Mouse (Mus musculus): Measurements from ENCODE around the gene Gapdh. TPM values are rescaled to one million over a fixed set of nuclear protein-coding genes. Genes with fewer than 3 reads are reported as not detected.
A peak's percentile ranks its signal among the peaks of the same experiment; 100 is the strongest.

Gene Gapdh
- total RNA-seq (2022): 1,000 to 10,000 TPM; 2,500 to 2,996 (median 2,728) TPM

- no peak for DNase-seq (ENCODE audit: low spot score in 2 of 2)
These were observed at the start of gene Gapdh for GRCm38 (mm10) chr6:125166051-125166751. Gapdh (minus strand) TSS chr6:125166467.

GRCm38 (mm10) chr6:125215148-125215954, 49.1 kb upstream of the Gapdh start, which contains the start of gene Vamp1:
Vamp1 (plus strand) TSS chr6:125215551.
- DNase-seq (ENCODE audit: low spot score in 2 of 2): peak; percentile 96

GRCm38 (mm10) chr6:125213715-125214114, 47.4 kb upstream of the Gapdh start:
- DNase-seq (ENCODE audit: low spot score in 2 of 2): no peak

- DNase-seq (ENCODE audit: low spot score in 2 of 2): no peak
These were observed 46.9 kb upstream of the Gapdh start for GRCm38 (mm10) chr6:125213129-125213528.

- DNase-seq (ENCODE audit: low spot score in 2 of 2): no peak
These were observed 46.4 kb upstream of the Gapdh start for GRCm38 (mm10) chr6:125212621-125213020.

GRCm38 (mm10) chr6:125210436-125210835, 44.2 kb upstream of the Gapdh start:
- no peak for DNase-seq (ENCODE audit: low spot score in 2 of 2)

- no peak for DNase-seq (ENCODE audit: low spot score in 2 of 2)
These were observed 30.9 kb upstream of the Gapdh start for GRCm38 (mm10) chr6:125197166-125197565.

GRCm38 (mm10) chr6:125196301-125196700, 30.0 kb upstream of the Gapdh start:
- no peak for DNase-seq (ENCODE audit: low spot score in 2 of 2)

- no peak for DNase-seq (ENCODE audit: low spot score in 2 of 2)
These were observed 29.3 kb upstream of the Gapdh start for GRCm38 (mm10) chr6:125195541-125196075.

- DNase-seq (ENCODE audit: low spot score in 2 of 2): no peak
These were observed 27.1 kb upstream of the Gapdh start for GRCm38 (mm10) chr6:125193390-125193789.

- no peak for DNase-seq (ENCODE audit: low spot score in 2 of 2)
These were observed 26.6 kb upstream of the Gapdh start for GRCm38 (mm10) chr6:125192841-125193240.

GRCm38 (mm10) chr6:125192016-125192714, 25.9 kb upstream of the Gapdh start:
- DNase-seq (ENCODE audit: low spot score in 2 of 2): peak; percentile 89

GRCm38 (mm10) chr6:125191332-125192015, 25.2 kb upstream of the Gapdh start, which contains the start of the genes Ncapd2 and Mrpl51:
Ncapd2 (minus strand) TSS chr6:125191701.
Mrpl51 (plus strand) TSS chr6:125191801.
- DNase-seq (ENCODE audit: low spot score in 2 of 2): peak; percentile 96 to 97

- DNase-seq (ENCODE audit: low spot score in 2 of 2): no peak
These were observed 24.5 kb upstream of the Gapdh start for GRCm38 (mm10) chr6:125190816-125191215.

- DNase-seq (ENCODE audit: low spot score in 2 of 2): no peak
These were observed 19.9 kb upstream of the Gapdh start for GRCm38 (mm10) chr6:125186203-125186602.

GRCm38 (mm10) chr6:125182133-125182532, 15.9 kb upstream of the Gapdh start:
- DNase-seq (ENCODE audit: low spot score in 2 of 2): peak in 1 of 2 experiments; percentile 15

GRCm38 (mm10) chr6:125179601-125180000, 13.3 kb upstream of the Gapdh start:
- no peak for DNase-seq (ENCODE audit: low spot score in 2 of 2)

GRCm38 (mm10) chr6:125175469-125175868, 9.2 kb upstream of the Gapdh start:
- no peak for DNase-seq (ENCODE audit: low spot score in 2 of 2)

GRCm38 (mm10) chr6:125173256-125173655, 7.0 kb upstream of the Gapdh start:
- no peak for DNase-seq (ENCODE audit: low spot score in 2 of 2)

GRCm38 (mm10) chr6:125172474-125172873, 6.2 kb upstream of the Gapdh start:
- DNase-seq (ENCODE audit: low spot score in 2 of 2): no peak

GRCm38 (mm10) chr6:125170194-125170593, 3.9 kb upstream of the Gapdh start:
- no peak for DNase-seq (ENCODE audit: low spot score in 2 of 2)
